Mouse (Mus musculus) MEL (cell line): ENCODE measurements around the gene Inpp5d. TPM values are rescaled to one million over a fixed set of nuclear protein-coding genes. Genes with fewer than 3 reads are reported as not detected.

Experiments
- DNase-seq: peaks from one replicate; pipeline ENCODE4 v3.0.0; 2011; ENCODE audit warnings: low read depth, low spot score
- H3K27ac ChIP-seq: 2 replicates; pipeline ENCODE4 v1.5.1; 2012; ENCODE audit warnings: low read depth, mild to moderate bottlenecking, control low read depth, low read length, moderate library complexity; ENCODE audit not compliant: control insufficient read depth
- H3K27me3 ChIP-seq, 2 experiments: fragments of 150-350 bp in 1 of 2; sonication (generic) in 1 of 2; 2 replicates each; pipeline ENCODE4 v1.6.1; 2012; ENCODE audit warnings: low read length in 2 of 2, mild to moderate bottlenecking in 2 of 2, improper control_type of control experiment in 1 of 2, moderate library complexity in 1 of 2; ENCODE audit not compliant: insufficient read depth in 2 of 2, control insufficient read depth in 1 of 2
- H3K36me3 ChIP-seq, 2 experiments: 2 replicates each; pipeline ENCODE4 v1.6.1; 2012 to 2014; ENCODE audit warnings: low read length in 2 of 2, improper control_type of control experiment in 1 of 2, inconsistent platforms in 1 of 2, mild to moderate bottlenecking in 1 of 2; ENCODE audit not compliant: insufficient read depth in 2 of 2, control insufficient read depth in 1 of 2
- H3K4me1 ChIP-seq, 2 experiments: fragments of 150-350 bp in 1 of 2; sonication (generic) in 1 of 2; 2 replicates each; pipeline ENCODE4 v1.6.1; 2012; ENCODE audit warnings: low read length in 2 of 2, improper control_type of control experiment in 1 of 2, mild to moderate bottlenecking in 1 of 2; ENCODE audit not compliant: insufficient read depth in 2 of 2, control insufficient read depth in 1 of 2
- H3K4me3 ChIP-seq, 2 experiments: fragments of 150-350 bp in 1 of 2; sonication (generic) in 1 of 2; 2 replicates each; pipeline ENCODE4 v1.5.1; 2012; ENCODE audit warnings: low read depth in 2 of 2, low read length in 2 of 2, mild to moderate bottlenecking in 2 of 2, moderate library complexity in 2 of 2, control low read depth in 1 of 2, improper control_type of control experiment in 1 of 2; ENCODE audit not compliant: control insufficient read depth in 1 of 2, insufficient read depth in 1 of 2
- H3K79me2 ChIP-seq: 2 replicates; pipeline ENCODE4 v1.6.1; 2012; ENCODE audit warnings: mild to moderate bottlenecking, low read length, moderate library complexity; ENCODE audit not compliant: control insufficient read depth, poor library complexity, insufficient read depth
- H3K9ac ChIP-seq: 2 replicates; pipeline ENCODE4 v1.6.1; 2012; ENCODE audit warnings: low read depth, mild to moderate bottlenecking, control low read depth, low read length, moderate library complexity; ENCODE audit not compliant: control insufficient read depth, poor library complexity, severe bottlenecking
- H3K9me3 ChIP-seq: fragments of 150-350 bp; sonication (generic); replicated peaks from 2 replicates; pipeline ENCODE4 v1.6.1; 2012; ENCODE audit warnings: mild to moderate bottlenecking, low read length, improper control_type of control experiment, moderate library complexity; ENCODE audit not compliant: insufficient read depth
- BHLHE40 ChIP-seq: IDR thresholded peaks from 2 replicates; pipeline ENCODE4 v1.6.1; 2012; ENCODE audit warnings: low read depth, mild to moderate bottlenecking, inconsistent platforms, low read length, improper control_type of control experiment, borderline replicate concordance
- CHD1 ChIP-seq: IDR thresholded peaks from 2 replicates; pipeline ENCODE4 v1.6.1; 2012; ENCODE audit warnings: low read depth, mild to moderate bottlenecking, inconsistent platforms, low read length, improper control_type of control experiment
- E2F4 ChIP-seq: IDR thresholded peaks from 2 replicates; pipeline ENCODE4 v1.6.1; 2011; ENCODE audit warnings: low read depth, low read length, improper control_type of control experiment, borderline replicate concordance
- ELF1 ChIP-seq: IDR thresholded peaks from 2 replicates; pipeline ENCODE4 v1.6.1; 2014; ENCODE audit warnings: low read depth, mild to moderate bottlenecking, inconsistent platforms, low read length, improper control_type of control experiment, moderate library complexity
- ETS1 ChIP-seq: IDR thresholded peaks from 2 replicates; pipeline ENCODE4 v1.6.1; 2012; ENCODE audit warnings: low read depth, mild to moderate bottlenecking, inconsistent platforms, low read length, improper control_type of control experiment, moderate library complexity
- GABPA ChIP-seq: IDR thresholded peaks from 2 replicates; pipeline ENCODE4 v1.6.1; 2012; ENCODE audit warnings: low read depth, mild to moderate bottlenecking, inconsistent platforms, low read length, improper control_type of control experiment, moderate library complexity
- GATA1 ChIP-seq: IDR thresholded peaks from 2 replicates; pipeline ENCODE4 v1.6.1; 2011; ENCODE audit warnings: low read depth, low read length, improper control_type of control experiment
- HCFC1 ChIP-seq: IDR thresholded peaks from 2 replicates; pipeline ENCODE4 v1.6.1; 2012; ENCODE audit warnings: low read depth, mild to moderate bottlenecking, inconsistent platforms, low read length, improper control_type of control experiment, moderate library complexity
- MAFK ChIP-seq: IDR thresholded peaks from 2 replicates; pipeline ENCODE4 v1.6.1; 2011; ENCODE audit warnings: low read depth, mild to moderate bottlenecking, low read length, improper control_type of control experiment, borderline replicate concordance
- MAX ChIP-seq: IDR thresholded peaks from 2 replicates; pipeline ENCODE4 v1.6.1; 2011; ENCODE audit warnings: low read length, improper control_type of control experiment
- MAZ ChIP-seq: IDR thresholded peaks from 2 replicates; pipeline ENCODE4 v1.6.1; 2012; ENCODE audit warnings: low read depth, mild to moderate bottlenecking, inconsistent platforms, low read length, improper control_type of control experiment
- MEF2A ChIP-seq: IDR thresholded peaks from 2 replicates; pipeline ENCODE4 v1.6.1; 2014; ENCODE audit warnings: low read depth, mild to moderate bottlenecking, inconsistent platforms, low read length, improper control_type of control experiment; ENCODE audit not compliant: poor library complexity, insufficient replicate concordance, severe bottlenecking; ENCODE audit errors: extremely low read depth
- NELFE ChIP-seq: IDR thresholded peaks from 2 replicates; pipeline ENCODE4 v1.6.1; 2011; ENCODE audit warnings: low read depth, low read length, improper control_type of control experiment
- NRF1 ChIP-seq: IDR thresholded peaks from 2 replicates; pipeline ENCODE4 v1.6.1; 2014; ENCODE audit warnings: low read depth, mild to moderate bottlenecking, inconsistent platforms, low read length, improper control_type of control experiment, moderate library complexity; ENCODE audit not compliant: poor library complexity, insufficient read depth, severe bottlenecking
- POLR2AphosphoS2 ChIP-seq: IDR thresholded peaks from 2 replicates; pipeline ENCODE4 v1.6.1; 2011; ENCODE audit warnings: low read length, improper control_type of control experiment
- POLR2AphosphoS5 ChIP-seq: IDR thresholded peaks from 2 replicates; pipeline ENCODE4 v1.6.1; 2012; ENCODE audit warnings: low read depth, borderline replicate concordance, mild to moderate bottlenecking, inconsistent platforms, low read length, moderate library complexity, mixed read lengths
- SIN3A ChIP-seq: IDR thresholded peaks from 2 replicates; pipeline ENCODE4 v1.6.1; 2012; ENCODE audit warnings: low read length, improper control_type of control experiment, inconsistent platforms
- SMC3 ChIP-seq: IDR thresholded peaks from 2 replicates; pipeline ENCODE4 v1.6.1; 2011; ENCODE audit warnings: low read depth, low read length, improper control_type of control experiment
- TAL1 ChIP-seq: IDR thresholded peaks from 2 replicates; pipeline ENCODE4 v1.6.1; 2012; ENCODE audit warnings: mild to moderate bottlenecking, inconsistent platforms, low read length, moderate library complexity, mixed read lengths
- TBP ChIP-seq: IDR thresholded peaks from 2 replicates; pipeline ENCODE4 v1.8.0; 2011; ENCODE audit warnings: low read depth, low read length, improper control_type of control experiment
- TCF12 ChIP-seq: IDR thresholded peaks from 2 replicates; pipeline ENCODE4 v1.6.1; 2014; ENCODE audit warnings: low read depth, mild to moderate bottlenecking, inconsistent platforms, low read length, improper control_type of control experiment, moderate library complexity
- USF1 ChIP-seq: IDR thresholded peaks from 2 replicates; pipeline ENCODE4 v1.6.1; 2014; ENCODE audit warnings: low read depth, mild to moderate bottlenecking, inconsistent platforms, low read length, improper control_type of control experiment, moderate library complexity
- ZC3H11A ChIP-seq: IDR thresholded peaks from 2 replicates; pipeline ENCODE4 v1.6.1; 2012; ENCODE audit warnings: low read depth, mild to moderate bottlenecking, inconsistent platforms, low read length, improper control_type of control experiment
- ZMIZ1 ChIP-seq: IDR thresholded peaks from 2 replicates; pipeline ENCODE4 v1.6.1; 2012; ENCODE audit warnings: low read depth, mild to moderate bottlenecking, inconsistent platforms, low read length, improper control_type of control experiment, moderate library complexity
- ZNF384 ChIP-seq: IDR thresholded peaks from 2 replicates; pipeline ENCODE4 v1.6.1; 2012; ENCODE audit warnings: low read depth, mild to moderate bottlenecking, inconsistent platforms, low read length, improper control_type of control experiment
- polyA plus RNA-seq, 2 experiments: library from polyadenylated mRNA; stranded (reverse) in 1 of 2; unstranded in 1 of 2; fragments of >175 nt in 1 of 2; fragments of >200 nt in 1 of 2; gene quantifications; 2 replicates each; pipeline versions ENCODE4 v1.2.1 to v1.2.4; 2012; ENCODE audit warnings: low replicate concordance in 2 of 2, low read depth in 1 of 2; ENCODE audit not compliant: insufficient read length in 2 of 2, insufficient read depth in 1 of 2, missing spikeins in 1 of 2
- total RNA-seq: library from RNA; depleted of rRNA; stranded (reverse); fragments of 300-350 nt; gene quantifications from 2 replicates; pipeline ENCODE4 v1.2.3, GENCODE M21; 2012

The Inpp5d gene
- total and polyA plus RNA-seq, 3 experiments = 69.4 to 71.3 TPM; not detected in 1

DNA sequence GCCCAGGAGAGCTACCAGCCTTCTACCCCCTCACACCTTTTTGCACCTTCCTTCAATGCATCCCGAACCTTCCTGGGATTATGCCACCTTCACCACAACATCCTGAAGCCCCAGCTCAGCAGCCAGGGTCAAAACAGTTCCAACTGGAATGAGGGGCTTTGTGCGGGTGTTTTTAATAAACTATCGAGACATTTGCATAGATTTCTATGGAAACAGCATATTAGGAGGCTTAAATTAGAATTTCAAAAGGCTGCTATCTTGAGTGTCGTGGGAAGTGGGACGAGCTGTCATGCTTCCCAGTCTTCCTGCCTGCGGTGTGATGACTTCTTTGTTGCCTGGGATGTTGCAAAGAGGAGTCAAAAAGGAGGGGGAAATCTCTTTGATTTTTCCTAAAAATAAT lies 88.9 kb downstream of the Inpp5d start:
- H3K9ac ChIP-seq = no peak overlapping the region
- no peaks in the 10 kb centered on the region for H3K27me3 ChIP-seq
- H3K27ac ChIP-seq = no peak overlapping the region
- TF ChIP-seq MAX = no peak
- TF ChIP-seq TCF12 = no peak
- no peak for TF ChIP-seq NELFE
- TF ChIP-seq USF1 = no peak
- TF ChIP-seq ZC3H11A = no peak
- TF ChIP-seq POLR2AphosphoS2 = no peak
- no peak for TF ChIP-seq BHLHE40
- TF ChIP-seq ELF1 = no peak
- TF ChIP-seq MAFK = no peak
- no peak for TF ChIP-seq MAZ
- TF ChIP-seq SIN3A = no peak
- no peak for TF ChIP-seq ZMIZ1
- no peak for TF ChIP-seq ZNF384
- TF ChIP-seq TBP = no peak
- TF ChIP-seq GABPA = no peak
- TF ChIP-seq POLR2AphosphoS5 = no peak
- TF ChIP-seq ETS1 = no peak
- TF ChIP-seq, all 39 proteins: peak for 0
- Histone ChIP-seq H3K79me2 (no peaks in the 10 kb centered on the region), H3K36me3 (peaks cover 28 to 31% of the 10 kb centered on the region in 2 experiments), H3K9me3 (no peaks in the 10 kb centered on the region), H3K4me1 (peaks cover 20% of the 10 kb centered on the region in 2 experiments), H3K4me3 (no peak overlapping the region)
- no peak for DNase-seq

DNA sequence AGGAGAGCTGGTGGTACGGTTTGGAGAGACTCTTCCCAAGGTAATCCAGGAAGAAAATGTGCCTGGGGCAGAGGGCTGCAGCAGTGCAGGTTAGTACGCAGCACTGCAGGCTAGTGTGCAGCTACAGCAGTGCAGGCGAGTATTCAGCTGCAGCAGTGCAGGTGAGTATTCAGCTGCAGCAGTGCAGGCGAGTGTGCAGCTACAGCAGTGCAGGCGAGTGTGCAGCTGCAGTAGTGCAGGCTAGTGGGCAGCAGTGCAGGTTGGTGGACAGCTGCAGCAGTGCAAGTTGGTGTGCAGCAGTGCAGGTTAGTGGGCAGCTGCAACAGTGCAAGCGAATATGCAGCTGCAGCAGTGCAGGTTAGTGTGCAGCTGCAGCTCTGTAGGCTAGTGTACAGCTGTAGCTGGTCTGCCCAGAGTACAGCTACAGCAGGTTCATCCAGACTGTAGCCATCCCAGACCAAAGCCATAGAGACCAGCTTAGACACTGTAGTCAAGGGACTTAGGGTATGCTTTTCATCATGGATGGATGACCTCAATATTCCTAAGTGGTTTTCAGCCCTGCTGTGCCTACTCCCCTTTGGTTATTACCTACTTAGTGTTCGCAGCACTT lies 89.7 kb downstream of the Inpp5d start:
- H3K36me3 ChIP-seq = peaks cover 28 to 34% of the 10 kb centered on the region in 2 experiments
- no peaks in the 10 kb centered on the region for H3K79me2 ChIP-seq
- H3K27me3 ChIP-seq = no peaks in the 10 kb centered on the region
- no peak for DNase-seq
- H3K4me3 ChIP-seq = no peak overlapping the region
- peaks cover 20% of the 10 kb centered on the region in 2 experiments for H3K4me1 ChIP-seq
- TF ChIP-seq NELFE (no peak), CHD1 (no peak), BHLHE40 (no peak), GATA1 (no peak), POLR2AphosphoS2 (no peak), HCFC1 (no peak), ZC3H11A (no peak), TAL1 (no peak), GABPA (no peak), SMC3 (no peak), MEF2A (no peak), TBP (no peak), TCF12 (no peak), NRF1 (no peak), E2F4 (no peak), ELF1 (no peak)
- TF ChIP-seq, all 39 proteins: peak for 0
- Histone ChIP-seq H3K9me3 (no peaks in the 10 kb centered on the region), H3K9ac (no peak overlapping the region), H3K27ac (no peak overlapping the region)
